ENCODE assay signal across 9 mouse cellular contexts in the genomic region with DNA sequence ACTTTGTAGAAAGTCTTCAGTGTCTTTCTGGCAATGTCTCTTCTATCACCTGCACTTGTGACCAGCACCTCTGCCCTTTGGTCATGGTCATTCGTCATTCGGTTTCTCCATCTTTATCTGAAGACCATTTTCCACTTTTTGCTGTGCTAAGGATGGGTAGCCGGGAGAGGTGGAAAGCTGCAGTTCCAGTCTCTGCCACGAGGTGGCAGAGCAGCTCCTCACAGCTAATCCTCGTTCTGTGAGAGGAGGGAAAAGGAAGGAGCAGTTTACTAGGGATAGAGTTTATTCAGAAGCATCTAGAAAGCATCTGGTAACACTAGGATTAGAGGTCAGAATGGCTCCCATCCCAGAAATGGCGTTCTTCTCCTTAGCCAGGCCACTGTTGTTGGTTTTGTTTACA. TPM values are rescaled to one million over a fixed set of nuclear protein-coding genes. Genes with fewer than 3 reads are reported as not detected.
DNase-seq lines count a peak whose midpoint lies in the region; ATAC-seq and TF ChIP-seq lines count a peak whose summit lies in the region.
"Had no signal": no experiment of that assay in that cellular context is flagged by ENCODE, and none has a peak within 500 bp of the region (broad histone marks: within the 10 kb centered on the region; RNA-seq: fewer than 3 reads in every experiment).

No protein-coding gene starts in this region.

- no peak for TF ChIP-seq POLR2A in bone marrow macrophage, adult 2 months (IDR thresholded peaks at IDR 0.05; ENCODE audit: borderline replicate concordance, low read depth, low read length)
- no peak for TF ChIP-seq POLR2A in embryonic fibroblast, embryonic 13.5 days (IDR thresholded peaks at IDR 0.05; ENCODE audit: low read depth, low read length)
- no peak for TF ChIP-seq POLR2A in small intestine, adult 2 months (IDR thresholded peaks at IDR 0.05; ENCODE audit: low read depth, low read length)

- H3K36me3 ChIP-seq in heart, embryonic 12.5 days: peaks cover 70% of the 10 kb centered on the region
- H3K36me3 ChIP-seq in small intestine, adult 2 months (ENCODE audit: control insufficient read depth, insufficient read depth, low read length): peaks cover 32% of the 10 kb centered on the region

- TF ChIP-seq CTCF in bone marrow macrophage, adult 2 months (IDR thresholded peaks at IDR 0.05; ENCODE audit: low read depth, low read length): peak; percentile 68
- TF ChIP-seq CTCF in embryonic fibroblast, embryonic 13.5 days (IDR thresholded peaks at IDR 0.05; ENCODE audit: borderline replicate concordance, insufficient read depth, low read length): peak; percentile 69
- TF ChIP-seq CTCF in small intestine, adult 2 months (IDR thresholded peaks at IDR 0.05; ENCODE audit: extremely low read depth, insufficient read length, insufficient replicate concordance, low read depth, low read length): peak; percentile 93; the same call in 1 of the 2 replicates

- no peak overlapping the region for H3K27ac ChIP-seq in heart, embryonic 12.5 days (ENCODE audit: poor library complexity, severe bottlenecking)
- H3K27ac ChIP-seq in bone marrow macrophage, adult 2 months (ENCODE audit: insufficient read depth, low read depth, low read length): no peak overlapping the region
- no peak overlapping the region for H3K27ac ChIP-seq in embryonic fibroblast, embryonic 13.5 days (ENCODE audit: insufficient read depth, low read length)
- H3K27ac ChIP-seq in small intestine, adult 2 months (ENCODE audit: insufficient read depth, low read depth, low read length): no peak overlapping the region
- H3K27ac ChIP-seq: macrophage had no signal

- no peaks in the 10 kb centered on the region for H3K27me3 ChIP-seq in heart, embryonic 12.5 days (replicated peaks)
- no peaks in the 10 kb centered on the region for H3K27me3 ChIP-seq in small intestine, adult 2 months (ENCODE audit: control insufficient read depth, insufficient read depth, low read length)

- no peak for ATAC-seq in heart, embryonic 12.5 days (ENCODE audit: insufficient number of reproducible peaks, low FRiP score)
- peak; percentile 80 for ATAC-seq in megakaryocyte progenitor cell, adult 5-6 weeks (replicated peaks; ENCODE audit: poor library complexity)

- intact Hi-C loops in heart, postnatal 14 days (cut with DNase I): loop anchor here (1.0 to 10.0 kb wide), 2 partner anchors 172 to 278 kb away; no protein-coding TSS in a partner anchor

- 0 out of 2 replicates have a peak, but pooled peaks cover 3% of the 10 kb centered on the region for H3K9me3 ChIP-seq in heart, embryonic 12.5 days (replicated peaks)

- H3K9ac ChIP-seq in heart, embryonic 12.5 days: no peak overlapping the region

- no peak overlapping the region for H3K4me2 ChIP-seq in heart, embryonic 12.5 days

- H3K4me3 ChIP-seq in heart, embryonic 12.5 days: no peak overlapping the region
- H3K4me3 ChIP-seq in bone marrow macrophage, adult 2 months (ENCODE audit: insufficient read depth, low read length): no peak overlapping the region
- H3K4me3 ChIP-seq in embryonic fibroblast, embryonic 13.5 days (ENCODE audit: insufficient read depth, low read length): no peak overlapping the region
- H3K4me3 ChIP-seq in small intestine, adult 2 months (ENCODE audit: low read depth, low read length): no peak overlapping the region

- H3K4me1 ChIP-seq in heart, embryonic 12.5 days (replicated peaks): peaks cover 15% of the 10 kb centered on the region
- peaks cover 13% of the 10 kb centered on the region for H3K4me1 ChIP-seq in bone marrow macrophage, adult 2 months (ENCODE audit: control insufficient read depth, insufficient read depth, low read length)
- H3K4me1 ChIP-seq in embryonic fibroblast, embryonic 13.5 days (ENCODE audit: control insufficient read depth, insufficient read depth, low read length): no peaks in the 10 kb centered on the region
- peaks cover 2% of the 10 kb centered on the region; the same call in 1 of the 2 replicates for H3K4me1 ChIP-seq in small intestine, adult 2 months (ENCODE audit: control insufficient read depth, insufficient read depth, insufficient read length, low read length)

- 19% methylated on average over 6 of the region's 6 CpGs for WGBS in heart, embryonic 12.5 days
- 13% methylated on average over 6 of the region's 6 CpGs for WGBS in small intestine, adult 2 months

- DNase-seq in heart, adult 11 months: peak; percentile 91
- peak; percentile 83 to 89 for DNase-seq in heart, postnatal 14 days
- peak; percentile 85 to 94 for DNase-seq in layer of hippocampus, postnatal 25 days (ENCODE audit: extremely low spot score in 1 of 2, low spot score in 1 of 2)

RNA-seq across cellular contexts. Expression of gene Rnf8, which starts 11.3 kb away (rescaled TPM):
- polyA plus RNA-seq in heart, embryonic 12.5 days (2016; fragmentation: Nextera tagmentation; extraction: Ambion mirVana): 52.2 and 58.7 TPM in 2 replicates
- 20.2 and 22.5 TPM in 2 replicates for polyA plus RNA-seq in bone marrow macrophage, adult 2 months (2012; ENCODE audit: insufficient read depth, insufficient read length, missing spikeins)
- polyA plus RNA-seq in embryonic fibroblast, embryonic 13.5 days (2011; ENCODE audit: insufficient read length, low read depth, missing spikeins): 22.9 and 32.4 TPM in 2 replicates
- total RNA-seq in heart, postnatal 14 days (2021): 10 to 100 TPM; 22.4 to 24.6 TPM
- total RNA-seq in layer of hippocampus, postnatal 25 days (2021): 10 to 100 TPM; 38.4 to 39.7 TPM
- total RNA-seq in megakaryocyte progenitor cell, adult 5-6 weeks (2015): 18.1 and 19.9 TPM in 2 replicates
- 42.2 and 63.5 TPM in 2 replicates for total RNA-seq in megakaryocyte progenitor cell, adult 5-6 weeks (2017)
- polyA plus RNA-seq in small intestine, adult 2 months (2012; rRNA removed): 7.2 and 18.2 TPM in 2 replicates

RNA-seq across cellular contexts. Expression of gene Gm28043, which starts 11.4 kb away (rescaled TPM):
- 2.1 and 2.5 TPM in 2 replicates for polyA plus RNA-seq in heart, embryonic 12.5 days (2016; fragmentation: Nextera tagmentation; extraction: Ambion mirVana)
- polyA plus RNA-seq in bone marrow macrophage, adult 2 months (2012; ENCODE audit: insufficient read depth, insufficient read length, missing spikeins): 2.8 and 3.3 TPM in 2 replicates
- polyA plus RNA-seq in embryonic fibroblast, embryonic 13.5 days (2011; ENCODE audit: insufficient read length, low read depth, missing spikeins): 2.1 and 2.7 TPM in 2 replicates
- 1 to 10 TPM; 1.0 to 1.3 TPM for total RNA-seq in heart, postnatal 14 days (2021)
- total RNA-seq in layer of hippocampus, postnatal 25 days (2021): 1 to 10 TPM; 2.6 to 5.0 TPM
- 0.68 and 0.94 TPM in 2 replicates for total RNA-seq in megakaryocyte progenitor cell, adult 5-6 weeks (2015)
- total RNA-seq in megakaryocyte progenitor cell, adult 5-6 weeks (2017): 5.6 and 7.5 TPM in 2 replicates
- 0.20 and 0.28 TPM in 2 replicates for polyA plus RNA-seq in small intestine, adult 2 months (2012; rRNA removed)

RNA-seq across cellular contexts. Expression of gene Tmem217, which starts 51.1 kb away (rescaled TPM):
- polyA plus RNA-seq in heart, embryonic 12.5 days (2016; fragmentation: Nextera tagmentation; extraction: Ambion mirVana): 0.80 and 1.0 TPM in 2 replicates
- polyA plus RNA-seq in bone marrow macrophage, adult 2 months (2012; ENCODE audit: insufficient read depth, insufficient read length, missing spikeins): not detected in 2 replicates
- not detected in 2 replicates for polyA plus RNA-seq in embryonic fibroblast, embryonic 13.5 days (2011; ENCODE audit: insufficient read length, low read depth, missing spikeins)
- total RNA-seq in heart, postnatal 14 days (2021): not detected
- under 1 TPM in 1 of 2 experiments, not detected in 1; 0.44 TPM for total RNA-seq in layer of hippocampus, postnatal 25 days (2021)
- not detected in 2 replicates for total RNA-seq in megakaryocyte progenitor cell, adult 5-6 weeks (2015)
- total RNA-seq in megakaryocyte progenitor cell, adult 5-6 weeks (2017): 0.10 TPM in 1 of 2 replicates, not detected in the other
- 0.29 TPM in 1 of 2 replicates, not detected in the other for polyA plus RNA-seq in small intestine, adult 2 months (2012; rRNA removed)

RNA-seq across cellular contexts. Expression of gene Tbc1d22b, which starts 53.7 kb away (rescaled TPM):
- polyA plus RNA-seq in heart, embryonic 12.5 days (2016; fragmentation: Nextera tagmentation; extraction: Ambion mirVana): 13.8 and 14.9 TPM in 2 replicates
- polyA plus RNA-seq in bone marrow macrophage, adult 2 months (2012; ENCODE audit: insufficient read depth, insufficient read length, missing spikeins): 10.3 and 10.8 TPM in 2 replicates
- 10.7 and 13.6 TPM in 2 replicates for polyA plus RNA-seq in embryonic fibroblast, embryonic 13.5 days (2011; ENCODE audit: insufficient read length, low read depth, missing spikeins)
- 10 to 100 TPM; 14.5 to 15.1 TPM for total RNA-seq in heart, postnatal 14 days (2021)
- total RNA-seq in layer of hippocampus, postnatal 25 days (2021): 10 to 100 TPM; 43.4 to 45.7 TPM
- total RNA-seq in megakaryocyte progenitor cell, adult 5-6 weeks (2015): 21.7 and 24.8 TPM in 2 replicates
- 9.3 and 11.3 TPM in 2 replicates for total RNA-seq in megakaryocyte progenitor cell, adult 5-6 weeks (2017)
- 13.8 and 27.3 TPM in 2 replicates for polyA plus RNA-seq in small intestine, adult 2 months (2012; rRNA removed)

RNA-seq across cellular contexts. Expression of gene Gm17657, which starts 53.8 kb away (rescaled TPM):
- not detected in 2 replicates for polyA plus RNA-seq in heart, embryonic 12.5 days (2016; fragmentation: Nextera tagmentation; extraction: Ambion mirVana)
- not detected in 2 replicates for polyA plus RNA-seq in bone marrow macrophage, adult 2 months (2012; ENCODE audit: insufficient read depth, insufficient read length, missing spikeins)
- not detected in 2 replicates for polyA plus RNA-seq in embryonic fibroblast, embryonic 13.5 days (2011; ENCODE audit: insufficient read length, low read depth, missing spikeins)
- not detected for total RNA-seq in heart, postnatal 14 days (2021)
- not detected for total RNA-seq in layer of hippocampus, postnatal 25 days (2021)
- total RNA-seq in megakaryocyte progenitor cell, adult 5-6 weeks (2015): 0.17 TPM in 1 of 2 replicates, not detected in the other
- total RNA-seq in megakaryocyte progenitor cell, adult 5-6 weeks (2017): not detected in 2 replicates
- not detected in 2 replicates for polyA plus RNA-seq in small intestine, adult 2 months (2012; rRNA removed)
- polyA plus RNA-seq: macrophage had no signal
